32 mouse cellular contexts compared by ENCODE assay signal in genomic region chr3:129161333-129162035, GRCm38 (mm10). TPM values are rescaled to one million over a fixed set of nuclear protein-coding genes. Genes with fewer than 3 reads are reported as not detected.
A peak's percentile ranks its signal among the peaks of the same experiment; 100 is the strongest.
DNase-seq lines count a peak whose midpoint lies in the region; ATAC-seq and TF ChIP-seq lines count a peak whose summit lies in the region.
"Had no signal": no experiment of that assay in that cellular context is flagged by ENCODE, and none has a peak within 500 bp of the region (broad histone marks: within the 10 kb centered on the region; RNA-seq: fewer than 3 reads in every experiment).

No protein-coding gene starts in this region.

- H3K9ac ChIP-seq in kidney, postnatal 0 days (ENCODE audit: low read depth, low read length), result no peak overlapping the region
- H3K9ac ChIP-seq: embryonic facial prominence, embryonic 12.5 days; heart, embryonic 15.5 days; hindbrain, embryonic 15.5 days; liver, embryonic 13.5 days; neural tube, embryonic 12.5 days had no signal

- peak; percentile 56 for DNase-seq in gastrocnemius, adult 18-20 months (ENCODE audit: low spot score)
- DNase-seq in gastrocnemius, postnatal 10 days, result no peak
- DNase-seq in kidney, postnatal 0 days (ENCODE audit: low spot score), result peak; percentile 18
- no peak for DNase-seq in kidney, postnatal 36 days
- peak; percentile 67 for DNase-seq in Patski (ENCODE audit: low read depth, low spot score)
- no peak for DNase-seq in embryo, embryonic 10 days (ENCODE audit: low spot score)
- no peak for DNase-seq in lung, postnatal 4 days
- DNase-seq: adrenal gland, postnatal 36 days; B cell, adult 2 months; cerebellum, adult 11 months; cerebellum, adult 9-11 months; heart, postnatal 4 days; kidney, adult 8-10 months; liver, embryonic 13.5 days; lung, adult 2 months; lung, postnatal 14 days; midbrain, embryonic 14.5 days; thymus, adult 18-20 months; thymus, postnatal 36 days had no signal

- no peak overlapping the region for H3K4me2 ChIP-seq in kidney, postnatal 0 days (ENCODE audit: low read length)
- peak overlapping the region; percentile 82 for H3K4me2 ChIP-seq in myocyte (ENCODE audit: low read depth)
- H3K4me2 ChIP-seq: embryonic facial prominence, embryonic 12.5 days; heart, embryonic 15.5 days; hindbrain, embryonic 15.5 days; liver, embryonic 13.5 days; neural tube, embryonic 12.5 days had no signal

- CTCF ChIA-PET in Patski (lab: Charles Lee), result interaction anchor here (0.8 to 1.9 kb wide), 4 partner anchors 10 to 34 kb away, joined by 3 to 5 read pairs (median 4); no protein-coding TSS in a partner anchor

- H3K36me3 ChIP-seq in kidney, postnatal 0 days (ENCODE audit: insufficient read depth, low read length), result no peaks in the 10 kb centered on the region
- H3K36me3 ChIP-seq in myocyte (ENCODE audit: control insufficient read depth, insufficient read depth), result no peaks in the 10 kb centered on the region
- H3K36me3 ChIP-seq: embryonic facial prominence, embryonic 12.5 days; heart, embryonic 15.5 days; hindbrain, embryonic 15.5 days; liver, embryonic 13.5 days; neural tube, embryonic 12.5 days had no signal

- ATAC-seq in kidney, postnatal 0 days (replicated peaks; ENCODE audit: low FRiP score, low read depth), result no peak
- ATAC-seq in Patski, result peak; percentile 95
- ATAC-seq: forebrain, embryonic 14.5 days had no signal

- POLR2A ChIA-PET in Patski (lab: Charles Lee), result no interaction called here

- WGBS in kidney, postnatal 0 days, result 75% methylated on average over 11 of the region's 11 CpGs

- H3K4me1 ChIP-seq in kidney, postnatal 0 days (replicated peaks; ENCODE audit: insufficient read depth, low read length), result no peaks in the 10 kb centered on the region
- H3K4me1 ChIP-seq: heart, embryonic 15.5 days; hindbrain, embryonic 15.5 days; liver, embryonic 13.5 days; neural tube, embryonic 12.5 days had no signal

- H3K4me3 ChIP-seq in kidney, postnatal 0 days (replicated peaks; ENCODE audit: low read depth, low read length), result no peak overlapping the region
- no peak overlapping the region for H3K4me3 ChIP-seq in myocyte
- H3K4me3 ChIP-seq: embryonic facial prominence, embryonic 12.5 days; erythroblast, embryonic 14.5 days; heart, adult 2 months; heart, embryonic 15.5 days; hindbrain, embryonic 15.5 days; left cerebral cortex, adult 2 months; liver, embryonic 13.5 days; neural tube, embryonic 12.5 days had no signal

- no peaks in the 10 kb centered on the region for H3K9me3 ChIP-seq in kidney, postnatal 0 days (replicated peaks; ENCODE audit: low read length)
- H3K9me3 ChIP-seq: embryonic facial prominence, embryonic 12.5 days; heart, embryonic 15.5 days; hindbrain, embryonic 15.5 days; liver, embryonic 13.5 days; neural tube, embryonic 12.5 days had no signal

- in situ Hi-C loops in Patski (cut with MboI; ENCODE audit: low pct_unique_long_range_greater_than_20kb), result no loop called here

- TF ChIP-seq CTCF in kidney, postnatal 0 days (IDR thresholded peaks at IDR 0.05; ENCODE audit: low read depth), result no peak
- peak; percentile 15 for TF ChIP-seq CTCF in Patski (IDR thresholded peaks at IDR 0.05)

- peak; percentile 28 for TF ChIP-seq POLR2A in myocyte (IDR thresholded peaks at IDR 0.05; ENCODE audit: insufficient read length, low read depth)

- no peaks in the 10 kb centered on the region for H3K79me2 ChIP-seq in myocyte (ENCODE audit: control insufficient read depth, insufficient read depth)

- no peak overlapping the region for H3K27ac ChIP-seq in kidney, postnatal 0 days
- H3K27ac ChIP-seq: embryonic facial prominence, embryonic 12.5 days; heart, adult 2 months; heart, embryonic 15.5 days; hindbrain, embryonic 15.5 days; left cerebral cortex, adult 2 months; liver, embryonic 13.5 days; neural tube, embryonic 12.5 days had no signal

- H3ac ChIP-seq in myocyte (ENCODE audit: control insufficient read depth, insufficient read length), result no peak overlapping the region

- no peaks in the 10 kb centered on the region for H3K27me3 ChIP-seq in kidney, postnatal 0 days (ENCODE audit: insufficient read depth, low read length)
- no peaks in the 10 kb centered on the region for H3K27me3 ChIP-seq in Patski
- no peaks in the 10 kb centered on the region for H3K27me3 ChIP-seq in myocyte (ENCODE audit: control insufficient read depth, insufficient read depth, insufficient read length)
- H3K27me3 ChIP-seq: hindbrain, embryonic 15.5 days; liver, embryonic 13.5 days; neural tube, embryonic 12.5 days had no signal

TF ChIP-seq in myocyte, 11 proteins besides CTCF, POLR2A, EP300 and RAD21:
- TF ChIP-seq E2F4 (IDR thresholded peaks at IDR 0.05; ENCODE audit: insufficient read depth), result no peak
- no peak for TF ChIP-seq SRF (IDR thresholded peaks at IDR 0.05; ENCODE audit: control insufficient read depth, insufficient read length, low read depth)
- TF ChIP-seq MYOD1 (IDR thresholded peaks at IDR 0.05; ENCODE audit: control insufficient read depth in 1 of 3, insufficient read length in 2 of 3, low read depth in 2 of 3), result peak in 1 of 3 experiments; percentile 25
- peak in 1 of 3 experiments; percentile 27 for TF ChIP-seq MYOG (IDR thresholded peaks at IDR 0.05; ENCODE audit: control insufficient read depth in 1 of 3, insufficient read depth in 1 of 3, insufficient read length in 2 of 3, low read depth in 2 of 3)
- TF ChIP-seq TCF12 (IDR thresholded peaks at IDR 0.05; ENCODE audit: insufficient read depth, poor library complexity, severe bottlenecking), result no peak
- TF ChIP-seq CEBPB (IDR thresholded peaks at IDR 0.05; ENCODE audit: insufficient read depth, poor library complexity, severe bottlenecking), result peak; percentile 98

RNA-seq across cellular contexts. Expression of gene Pitx2, which starts 38.2 kb away (rescaled TPM):
- total RNA-seq in gastrocnemius, adult 18-20 months (2021), result 10 to 100 TPM in 1 of 2 experiments, 1 to 10 TPM in 1; 5.4 to 13.3 TPM
- 1 to 10 TPM; 8.8 to 9.2 TPM for total RNA-seq in gastrocnemius, postnatal 10 days (2021)
- 6.5 and 7.0 TPM in 2 replicates for polyA plus RNA-seq in kidney, postnatal 0 days (2015; fragmentation: Nextera tagmentation; extraction: Ambion mirVana)
- polyA plus RNA-seq in Patski (2021) (199 TPM), myocyte (2012; fragmentation: generic; extraction: Trizol) (35.6 TPM)
- total RNA-seq: adrenal gland, postnatal 36 days; layer of hippocampus, postnatal 10 days; left cerebral cortex, adult 2 months; left cerebral cortex, postnatal 36 days; megakaryocyte, adult 5-6 weeks; MEL had no signal
- polyA plus RNA-seq: erythroblast, embryonic 14.5 days had no signal

Comparison
In these comparisons a context has a peak if more than half of its experiments do, and no peak if none do; other contexts are left out.
1. DNase-seq: peak in gastrocnemius, adult 18-20 months (single experiment), kidney, postnatal 0 days (single experiment) and Patski (single experiment); none in gastrocnemius, postnatal 10 days (single experiment), kidney, postnatal 36 days (0 of 2), embryo, embryonic 10 days (single experiment) and lung, postnatal 4 days (0 of 2).